ENCODE assay signal across 9 mouse cellular contexts in genomic region chr5:143625940-143626588, GRCm38 (mm10). TPM values are rescaled to one million over a fixed set of nuclear protein-coding genes. Genes with fewer than 3 reads are reported as not detected.
DNase-seq lines count a peak whose midpoint lies in the region; ATAC-seq and TF ChIP-seq lines count a peak whose summit lies in the region.
"Had no signal": no experiment of that assay in that cellular context is flagged by ENCODE, and none has a peak within 500 bp of the region (broad histone marks: within the 10 kb centered on the region; RNA-seq: fewer than 3 reads in every experiment).

No protein-coding gene starts in this region.

- 0 out of 2 replicates have a peak overlapping the region, but pooled peaks have one; percentile 40 for H3K27ac ChIP-seq in hindbrain, embryonic 10.5 days
- H3K27ac ChIP-seq in hindbrain, embryonic 14.5 days, result no peak overlapping the region
- H3K27ac ChIP-seq in embryonic fibroblast, embryonic 13.5 days (ENCODE audit: insufficient read depth, low read length), result peak overlapping the region; percentile 6
- H3K27ac ChIP-seq in limb, embryonic 14.5 days (replicated peaks; ENCODE audit: low read depth, low read length), result peak overlapping the region; percentile 26; the same call in 1 of the 2 replicates
- H3K27ac ChIP-seq in forebrain, embryonic 16.5 days (ENCODE audit: low read length), result no peak overlapping the region
- H3K27ac ChIP-seq in midbrain, embryonic 10.5 days (replicated peaks), result no peak overlapping the region

- no peaks in the 10 kb centered on the region for H3K36me3 ChIP-seq in hindbrain, embryonic 10.5 days
- H3K36me3 ChIP-seq in hindbrain, embryonic 14.5 days (replicated peaks; ENCODE audit: control insufficient read depth, insufficient read depth), result no peaks in the 10 kb centered on the region
- H3K36me3 ChIP-seq in G1E (replicated peaks), result peaks cover 41% of the 10 kb centered on the region
- no peaks in the 10 kb centered on the region for H3K36me3 ChIP-seq in limb, embryonic 14.5 days (ENCODE audit: control insufficient read depth, insufficient read depth, low read length)
- no peaks in the 10 kb centered on the region for H3K36me3 ChIP-seq in forebrain, embryonic 16.5 days (ENCODE audit: control insufficient read depth, insufficient read depth)
- no peaks in the 10 kb centered on the region for H3K36me3 ChIP-seq in midbrain, embryonic 10.5 days

- H3K4me2 ChIP-seq in hindbrain, embryonic 14.5 days (replicated peaks), result no peak overlapping the region
- peak overlapping the region; percentile 33 for H3K4me2 ChIP-seq in limb, embryonic 14.5 days (replicated peaks; ENCODE audit: low read depth, low read length, severe bottlenecking)
- H3K4me2 ChIP-seq in forebrain, embryonic 16.5 days (ENCODE audit: low read length), result no peak overlapping the region

- TF ChIP-seq CTCF in G1E (IDR thresholded peaks at IDR 0.05; ENCODE audit: low read depth, low read length), result no peak
- TF ChIP-seq CTCF in embryonic fibroblast, embryonic 13.5 days (IDR thresholded peaks at IDR 0.05; ENCODE audit: borderline replicate concordance, insufficient read depth, low read length), result no peak

- H3K9ac ChIP-seq in hindbrain, embryonic 14.5 days, result no peak overlapping the region
- no peak overlapping the region for H3K9ac ChIP-seq in limb, embryonic 14.5 days (ENCODE audit: low read depth, low read length, severe bottlenecking)
- no peak overlapping the region for H3K9ac ChIP-seq in forebrain, embryonic 16.5 days (replicated peaks; ENCODE audit: low read depth, low read length)

- H3K9me3 ChIP-seq in hindbrain, embryonic 10.5 days, result no peaks in the 10 kb centered on the region
- H3K9me3 ChIP-seq in hindbrain, embryonic 14.5 days (ENCODE audit: control insufficient read depth, low read length), result no peaks in the 10 kb centered on the region
- peaks cover 3% of the 10 kb centered on the region; the same call in 1 of the 2 replicates for H3K9me3 ChIP-seq in G1E (replicated peaks)
- H3K9me3 ChIP-seq in limb, embryonic 14.5 days (ENCODE audit: control insufficient read depth, low read length), result no peaks in the 10 kb centered on the region
- no peaks in the 10 kb centered on the region for H3K9me3 ChIP-seq in forebrain, embryonic 16.5 days (ENCODE audit: control insufficient read depth, low read length)
- H3K9me3 ChIP-seq in midbrain, embryonic 10.5 days (replicated peaks), result 0 out of 2 replicates have a peak, but pooled peaks cover 4% of the 10 kb centered on the region

- H3K27me3 ChIP-seq in hindbrain, embryonic 10.5 days (ENCODE audit: insufficient read depth, poor library complexity, severe bottlenecking), result no peaks in the 10 kb centered on the region
- H3K27me3 ChIP-seq in hindbrain, embryonic 14.5 days (ENCODE audit: control insufficient read depth, insufficient read depth, low read length), result no peaks in the 10 kb centered on the region
- no peaks in the 10 kb centered on the region for H3K27me3 ChIP-seq in G1E (ENCODE audit: insufficient read depth, low read length)
- no peaks in the 10 kb centered on the region for H3K27me3 ChIP-seq in limb, embryonic 14.5 days (ENCODE audit: control insufficient read depth, insufficient read depth, low read length)
- no peaks in the 10 kb centered on the region for H3K27me3 ChIP-seq in forebrain, embryonic 16.5 days (replicated peaks; ENCODE audit: control insufficient read depth, insufficient read depth, low read length)
- no peaks in the 10 kb centered on the region for H3K27me3 ChIP-seq in midbrain, embryonic 10.5 days (ENCODE audit: low read depth, poor library complexity, severe bottlenecking)

- ATAC-seq in hindbrain, embryonic 14.5 days (ENCODE audit: low FRiP score), result no peak
- no peak for ATAC-seq in G1E (ENCODE audit: extremely low read depth, insufficient number of reproducible peaks, low FRiP score, poor library complexity, severe bottlenecking)
- ATAC-seq in limb, embryonic 14.5 days (ENCODE audit: low FRiP score, low read depth), result no peak
- ATAC-seq in forebrain, embryonic 16.5 days, result no peak

- H3K4me1 ChIP-seq in hindbrain, embryonic 10.5 days (replicated peaks), result peaks cover 29% of the 10 kb centered on the region
- H3K4me1 ChIP-seq in hindbrain, embryonic 14.5 days (replicated peaks; ENCODE audit: control insufficient read depth, insufficient read depth, low read length), result peaks cover 22% of the 10 kb centered on the region
- H3K4me1 ChIP-seq in G1E (ENCODE audit: insufficient read depth, low read depth, low read length), result peaks cover 67% of the 10 kb centered on the region
- no peaks in the 10 kb centered on the region for H3K4me1 ChIP-seq in embryonic fibroblast, embryonic 13.5 days (ENCODE audit: control insufficient read depth, insufficient read depth, low read length)
- peaks cover 31% of the 10 kb centered on the region for H3K4me1 ChIP-seq in limb, embryonic 14.5 days (ENCODE audit: control insufficient read depth, insufficient read depth, low read length)
- H3K4me1 ChIP-seq in forebrain, embryonic 16.5 days (replicated peaks; ENCODE audit: control insufficient read depth, insufficient read depth, low read length), result peaks cover 17% of the 10 kb centered on the region
- H3K4me1 ChIP-seq in midbrain, embryonic 10.5 days, result peaks cover 26% of the 10 kb centered on the region

- 68% methylated on average over 11 of the region's 11 CpGs for WGBS in hindbrain, embryonic 10.5 days
- 66% methylated on average over 11 of the region's 11 CpGs for WGBS in hindbrain, embryonic 14.5 days
- WGBS in limb, embryonic 14.5 days, result 34% methylated on average over 11 of the region's 11 CpGs
- 71% methylated on average over 11 of the region's 11 CpGs for WGBS in forebrain, embryonic 16.5 days
- 74% methylated on average over 11 of the region's 11 CpGs for WGBS in midbrain, embryonic 10.5 days

- TF ChIP-seq POLR2A in embryonic fibroblast, embryonic 13.5 days (IDR thresholded peaks at IDR 0.05; ENCODE audit: low read depth, low read length), result no peak
- no peak for TF ChIP-seq POLR2A in limb, embryonic 14.5 days (IDR thresholded peaks at IDR 0.05; ENCODE audit: borderline replicate concordance, extremely low read depth, insufficient read depth, insufficient read length)

- H3K4me3 ChIP-seq in hindbrain, embryonic 10.5 days, result no peak overlapping the region
- H3K4me3 ChIP-seq in hindbrain, embryonic 14.5 days (replicated peaks; ENCODE audit: low read length), result no peak overlapping the region
- peak overlapping the region; percentile 71 for H3K4me3 ChIP-seq in G1E (ENCODE audit: low read depth, low read length)
- H3K4me3 ChIP-seq in embryonic fibroblast, embryonic 13.5 days (ENCODE audit: insufficient read depth, low read length), result peak overlapping the region; percentile 37
- no peak overlapping the region for H3K4me3 ChIP-seq in limb, embryonic 14.5 days (replicated peaks; ENCODE audit: low read length)
- H3K4me3 ChIP-seq in forebrain, embryonic 16.5 days (replicated peaks; ENCODE audit: low read length), result no peak overlapping the region
- no peak overlapping the region for H3K4me3 ChIP-seq in midbrain, embryonic 10.5 days

- DNase-seq in hindbrain, embryonic 10.5 days (ENCODE audit: low spot score), result no peak
- DNase-seq in hindbrain, embryonic 14.5 days (ENCODE audit: low spot score), result no peak
- no peak for DNase-seq in G1E (ENCODE audit: low spot score)
- DNase-seq in limb, embryonic 14.5 days (ENCODE audit: low spot score), result no peak
- no peak for DNase-seq in ovary, postnatal 36 days (ENCODE audit: low spot score)
- no peak for DNase-seq in midbrain, embryonic 10.5 days (ENCODE audit: low spot score)
- DNase-seq: cerebellum, adult 8-10 months had no signal

RNA-seq across cellular contexts. Expression of gene Cyth3, which starts 3.8 kb away (rescaled TPM):
- polyA plus RNA-seq in hindbrain, embryonic 10.5 days (2016; fragmentation: Nextera tagmentation; extraction: Ambion mirVana), result 33.6 and 36.4 TPM in 2 replicates
- polyA plus RNA-seq in hindbrain, embryonic 14.5 days (2014; fragmentation: Nextera tagmentation; extraction: Ambion mirVana), result 39.9 and 40.9 TPM in 2 replicates
- total RNA-seq in G1E (2014; fragmentation: Nextera tagmentation) (242 and 246 TPM in 2 replicates), G1E (2017) (174 and 191 TPM in 2 replicates)
- 70.4 and 76.3 TPM in 2 replicates for polyA plus RNA-seq in G1E (2012)
- polyA plus RNA-seq in embryonic fibroblast, embryonic 13.5 days (2011; ENCODE audit: insufficient read length, low read depth, missing spikeins), result 130 and 134 TPM in 2 replicates
- polyA plus RNA-seq in limb, embryonic 14.5 days (2012; rRNA removed), result 50.6 and 52.9 TPM in 2 replicates
- polyA plus RNA-seq in limb, embryonic 14.5 days (2014; fragmentation: Nextera tagmentation; extraction: Ambion mirVana), result 60.5 and 67.7 TPM in 2 replicates
- 48.8 and 51.9 TPM in 2 replicates for polyA plus RNA-seq in forebrain, embryonic 16.5 days (2015; fragmentation: Nextera tagmentation; extraction: Ambion mirVana)
- 28.1 and 31.7 TPM in 2 replicates for polyA plus RNA-seq in midbrain, embryonic 10.5 days (2016; fragmentation: Nextera tagmentation; extraction: Ambion mirVana)

Comparison
In these comparisons a context has a peak if more than half of its experiments do, and no peak if none do; other contexts are left out.
1. H3K27ac ChIP-seq: peak in hindbrain, embryonic 10.5 days (single experiment), embryonic fibroblast, embryonic 13.5 days (single experiment) and limb, embryonic 14.5 days (single experiment); none in hindbrain, embryonic 14.5 days (single experiment), forebrain, embryonic 16.5 days (single experiment) and midbrain, embryonic 10.5 days (single experiment).
2. H3K4me3 ChIP-seq: peak in G1E (single experiment) and embryonic fibroblast, embryonic 13.5 days (single experiment); none in hindbrain, embryonic 10.5 days (single experiment), hindbrain, embryonic 14.5 days (single experiment), limb, embryonic 14.5 days (single experiment), forebrain, embryonic 16.5 days (single experiment) and midbrain, embryonic 10.5 days (single experiment).